Mouse (Mus musculus): ENCODE measurements around the gene 1700001K19Rik. TPM values are rescaled to one million over a fixed set of nuclear protein-coding genes. Genes with fewer than 3 reads are reported as not detected.

The 1700001K19Rik gene
- total RNA-seq, 2 experiments from 2014 or later: not detected

Small RNAs within 50 kb of the gene (microRNA-seq; reads per million reads assigned to microRNA genes)
- 0 reads per million in 2 experiments for gene Gm27299

Other genes starting within 250 kb of the 1700001K19Rik start
- 100 to 1,000 TPM; 112 to 124 TPM for gene Ppp2r5c, start 235.5 kb downstream of the 1700001K19Rik start, total RNA-seq (2021)
- 100 to 1,000 TPM; 162 to 183 TPM for gene Dync1h1, start 81.2 kb downstream of the 1700001K19Rik start, total RNA-seq (2021)
- gene Hsp90aa1, start 20.1 kb upstream of the 1700001K19Rik start, total RNA-seq (2021): 100 to 1,000 TPM; 176 to 182 TPM
- gene Wdr20, start 55.3 kb upstream of the 1700001K19Rik start, total RNA-seq (2021): 10 to 100 TPM; 29.0 to 34.0 TPM
- under 1 TPM; 0.57 to 0.62 TPM for gene Mok, start 158.3 kb upstream of the 1700001K19Rik start, total RNA-seq (2021)
- gene Zfp839, start 167.6 kb upstream of the 1700001K19Rik start, total RNA-seq (2021): 1 to 10 TPM; 7.1 to 7.4 TPM
- 10 to 100 TPM; 37.0 to 43.9 TPM for gene Cinp, start 206.5 kb upstream of the 1700001K19Rik start, total RNA-seq (2021)
- 1 to 10 TPM; 5.2 to 6.3 TPM for gene Tecpr2, start 206.6 kb upstream of the 1700001K19Rik start, total RNA-seq (2021)

Measured in heart, postnatal 10 days (tissue).